Mouse (Mus musculus) liver, postnatal 0 days (tissue): ENCODE data around the gene Dag1.

ENCODE experiments used
- CTCF ChIP-seq: sonication (generic); IDR thresholded peaks from 2 replicates; pipeline ENCODE4 v1.5.1; 2016; ENCODE audit warnings: antibody characterized with exemption, low read depth
- EP300 ChIP-seq: IDR thresholded peaks from 2 replicates; pipeline ENCODE4 v1.6.1; 2016; ENCODE audit warnings: antibody characterized with exemption, low read depth, mild to moderate bottlenecking

- TF ChIP-seq CTCF, result peak; percentile 90
- no peak for TF ChIP-seq EP300
Observed at GRCm38 (mm10) chr9:108201160-108201559, 62.6 kb downstream of the Dag1 start.
